Mouse (Mus musculus): Measurements from ENCODE around the gene Hyou1. TPM values are rescaled to one million over a fixed set of nuclear protein-coding genes. Genes with fewer than 3 reads are reported as not detected.
"Not testable (repeated sequence)": the region's sequence is repeated elsewhere in the genome, so short reads cannot be mapped to it uniquely, and the experiment has no call there.

Gene Hyou1
- total and polyA plus RNA-seq, 2 experiments: 87.8 to 111 TPM

DNA sequence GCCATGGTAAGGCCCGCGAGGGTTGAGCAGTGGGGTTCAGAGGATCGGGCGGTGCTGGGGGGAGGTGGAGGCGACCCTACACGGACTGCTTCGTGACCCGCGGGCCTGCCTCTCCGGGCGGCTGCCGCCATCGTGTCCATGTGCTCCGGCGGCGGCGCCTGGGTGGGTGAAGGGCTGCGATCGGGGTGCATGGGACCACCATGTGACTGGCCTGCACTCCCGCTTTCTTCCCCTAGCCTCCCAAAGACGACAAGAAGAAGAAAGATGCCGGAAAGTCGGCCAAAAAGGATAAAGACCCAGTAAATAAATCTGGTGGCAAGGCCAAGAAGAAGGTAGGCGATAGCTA is 28.4 kb downstream of the Hyou1 start:
- H3K27me3 ChIP-seq (ENCODE audit: control insufficient read depth, insufficient read depth, low read length): no peaks in the 10 kb centered on the region
- H3K4me3 ChIP-seq (ENCODE audit: insufficient read depth, low read depth, low read length): peak overlapping the region; percentile 93
- DNase-seq (ENCODE audit: extremely low read depth, low read depth, low spot score): no peak
- H3K9ac ChIP-seq (ENCODE audit: low read depth, low read length): peak overlapping the region; percentile 90
- TF ChIP-seq CTCF (IDR thresholded peaks at IDR 0.05; ENCODE audit: low read depth, low read length) (no peak), POLR2A (IDR thresholded peaks at IDR 0.05; ENCODE audit: extremely low read depth, insufficient read depth, low read length) (no peak)
- peaks cover 45% of the 10 kb centered on the region for H3K36me3 ChIP-seq (ENCODE audit: control insufficient read depth, insufficient read depth, low read length)
- peaks cover 12% of the 10 kb centered on the region for H3K4me1 ChIP-seq (ENCODE audit: control insufficient read depth, insufficient read depth, low read length)
- peak overlapping the region; percentile 59 for H3K27ac ChIP-seq (replicated peaks; ENCODE audit: insufficient read depth, low read depth, low read length)
- under 1% methylated on average over 24 of the region's 24 CpGs for WGBS
- H3K79me2 ChIP-seq (ENCODE audit: control insufficient read depth, insufficient read depth, low read length): peaks cover 3% of the 10 kb centered on the region; the same call in 1 of the 2 replicates

DNA sequence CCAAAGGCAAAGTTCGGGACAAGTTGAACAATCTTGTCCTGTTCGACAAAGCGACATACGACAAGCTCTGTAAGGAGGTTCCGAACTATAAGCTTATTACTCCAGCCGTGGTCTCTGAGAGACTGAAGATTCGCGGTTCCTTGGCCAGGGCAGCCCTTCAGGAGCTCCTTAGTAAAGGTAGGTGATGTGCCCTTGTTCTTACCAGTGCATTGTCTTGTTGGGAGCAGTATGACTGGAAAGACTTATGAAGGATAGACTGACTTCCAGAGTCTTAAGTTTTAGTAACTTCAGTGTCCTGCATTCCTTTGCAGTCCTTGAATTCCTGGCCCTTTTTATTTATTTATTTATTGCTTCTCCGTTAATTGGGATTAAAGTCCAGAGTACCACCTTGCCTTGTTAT is 29.4 kb downstream of the Hyou1 start:
- H3K4me1 ChIP-seq (ENCODE audit: control insufficient read depth, insufficient read depth, low read length): peaks cover 12% of the 10 kb centered on the region
- H3K36me3 ChIP-seq (ENCODE audit: control insufficient read depth, insufficient read depth, low read length): peaks cover 40% of the 10 kb centered on the region
- not testable (repeated sequence) for H3K79me2 ChIP-seq (ENCODE audit: control insufficient read depth, insufficient read depth, low read length); H3K27me3 ChIP-seq (ENCODE audit: control insufficient read depth, insufficient read depth, low read length); H3K27ac ChIP-seq (replicated peaks; ENCODE audit: insufficient read depth, low read depth, low read length); DNase-seq (ENCODE audit: extremely low read depth, low read depth, low spot score)
- H3K9ac ChIP-seq (ENCODE audit: low read depth, low read length): peak overlapping the region; percentile 57; the same call in 1 of the 2 replicates
- 56% methylated on average over 9 of the region's 9 CpGs for WGBS
- peak overlapping the region; percentile 93; the same call in 1 of the 2 replicates for H3K4me3 ChIP-seq (ENCODE audit: insufficient read depth, low read depth, low read length)

DNA sequence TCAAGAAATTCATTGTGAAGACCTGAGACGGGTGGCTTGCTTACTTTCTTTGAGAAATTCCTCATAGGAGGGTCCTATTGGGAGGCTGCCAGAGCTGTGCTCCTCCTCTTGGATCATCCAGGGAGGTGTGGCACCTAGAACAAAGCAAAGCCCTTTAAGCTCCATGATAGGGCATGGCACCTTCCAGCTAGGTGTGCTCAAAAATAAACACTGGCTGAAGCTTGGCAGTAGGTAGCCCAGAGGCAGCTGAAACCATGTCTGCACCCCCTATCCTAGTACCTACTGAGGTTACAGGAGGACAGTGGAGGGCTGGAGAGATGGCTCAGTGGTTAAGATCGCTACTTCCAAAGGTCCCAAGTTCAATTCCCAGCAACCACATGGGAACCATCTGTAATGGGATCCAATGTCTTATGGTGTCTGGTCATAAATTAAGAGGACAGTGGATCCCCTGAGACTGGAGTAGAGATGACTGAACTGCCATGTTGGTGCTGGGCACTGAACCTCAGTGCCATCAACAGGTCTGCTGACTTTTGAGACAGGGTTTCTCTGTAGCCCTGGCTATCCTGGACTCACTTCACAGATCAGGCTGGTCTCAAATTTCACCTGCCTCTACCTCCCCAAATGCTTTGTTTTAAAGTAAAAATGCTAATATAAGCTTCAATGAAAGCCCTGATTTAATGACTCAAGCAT is 31.5 kb downstream of the Hyou1 start:
- H3K27ac ChIP-seq (replicated peaks; ENCODE audit: insufficient read depth, low read depth, low read length): no peak overlapping the region
- H3K4me3 ChIP-seq (ENCODE audit: insufficient read depth, low read depth, low read length): no peak overlapping the region
- no peak for DNase-seq (ENCODE audit: extremely low read depth, low read depth, low spot score)
- H3K36me3 ChIP-seq (ENCODE audit: control insufficient read depth, insufficient read depth, low read length): peaks cover 34% of the 10 kb centered on the region
- H3K79me2 ChIP-seq (ENCODE audit: control insufficient read depth, insufficient read depth, low read length): peaks cover 3% of the 10 kb centered on the region; the same call in 1 of the 2 replicates
- H3K27me3 ChIP-seq (ENCODE audit: control insufficient read depth, insufficient read depth, low read length): no peaks in the 10 kb centered on the region
- TF ChIP-seq POLR2A (IDR thresholded peaks at IDR 0.05; ENCODE audit: extremely low read depth, insufficient read depth, low read length): no peak
- TF ChIP-seq CTCF (IDR thresholded peaks at IDR 0.05; ENCODE audit: low read depth, low read length): no peak
- peaks cover 6% of the 10 kb centered on the region for H3K4me1 ChIP-seq (ENCODE audit: control insufficient read depth, insufficient read depth, low read length)
- 87% methylated on average over 2 of the region's 2 CpGs for WGBS
- H3K9ac ChIP-seq (ENCODE audit: low read depth, low read length): no peak overlapping the region

DNA sequence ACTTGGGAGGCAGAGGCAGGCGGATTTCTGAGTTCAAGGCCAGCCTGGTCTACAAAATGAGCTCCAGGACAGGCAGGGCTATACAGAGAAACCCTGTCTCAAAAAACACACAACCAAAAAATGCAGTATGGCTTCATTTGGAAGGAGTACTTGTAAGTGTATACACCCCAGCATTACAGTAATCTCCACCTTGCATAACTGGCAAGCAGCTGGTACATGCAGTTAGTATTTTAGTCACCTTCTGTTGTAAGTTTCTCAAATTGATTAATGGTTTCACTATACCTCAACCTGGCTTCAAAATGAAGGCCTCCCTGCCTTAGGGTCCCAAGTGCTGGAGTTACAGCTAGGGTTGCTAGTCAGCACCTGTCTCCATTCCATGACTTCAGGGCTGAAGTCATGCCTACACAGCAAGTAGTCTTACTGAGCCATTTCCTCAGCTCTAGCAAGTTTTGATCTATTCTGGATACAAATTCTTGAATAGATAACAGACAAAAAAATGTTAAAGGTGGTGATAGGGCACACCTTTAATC is 32.4 kb downstream of the Hyou1 start:
- DNase-seq (ENCODE audit: extremely low read depth, low read depth, low spot score): no peak

DNA sequence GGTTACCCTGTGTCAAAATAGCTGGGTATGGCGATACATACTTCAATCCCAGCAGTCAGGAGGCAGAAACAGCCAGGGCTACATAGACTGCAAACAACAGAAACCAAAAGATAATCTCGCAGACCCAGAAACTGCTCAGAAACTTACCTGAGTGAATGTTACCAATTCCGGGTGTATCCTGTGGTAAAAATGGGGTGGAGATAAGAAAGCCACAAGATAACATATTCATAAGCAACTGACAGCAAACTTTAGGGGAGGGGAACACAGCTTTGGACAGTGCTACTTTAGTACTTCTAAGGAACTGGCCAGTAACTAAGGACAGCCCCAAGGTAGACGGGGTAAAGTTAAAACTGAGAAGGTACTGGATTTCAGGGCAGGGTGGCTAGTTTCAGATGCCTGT is 33.0 kb downstream of the Hyou1 start:
- no peak for TF ChIP-seq CTCF (IDR thresholded peaks at IDR 0.05; ENCODE audit: low read depth, low read length)
- TF ChIP-seq POLR2A (IDR thresholded peaks at IDR 0.05; ENCODE audit: extremely low read depth, insufficient read depth, low read length): no peak
- H3K27me3 ChIP-seq (ENCODE audit: control insufficient read depth, insufficient read depth, low read length): no peaks in the 10 kb centered on the region
- H3K4me1 ChIP-seq (ENCODE audit: control insufficient read depth, insufficient read depth, low read length): peaks cover 7% of the 10 kb centered on the region
- H3K27ac ChIP-seq (replicated peaks; ENCODE audit: insufficient read depth, low read depth, low read length): no peak overlapping the region
- WGBS: 71% methylated on average over 4 of the region's 4 CpGs
- H3K36me3 ChIP-seq (ENCODE audit: control insufficient read depth, insufficient read depth, low read length): peaks cover 34% of the 10 kb centered on the region
- DNase-seq (ENCODE audit: extremely low read depth, low read depth, low spot score): no peak
- no peak overlapping the region for H3K4me3 ChIP-seq (ENCODE audit: insufficient read depth, low read depth, low read length)
- H3K79me2 ChIP-seq (ENCODE audit: control insufficient read depth, insufficient read depth, low read length): peaks cover 6% of the 10 kb centered on the region; the same call in 1 of the 2 replicates
- no peak overlapping the region for H3K9ac ChIP-seq (ENCODE audit: low read depth, low read length)

More for the DNA sequence above, 32.4 kb downstream of the Hyou1 start:
- peaks cover 6% of the 10 kb centered on the region; the same call in 1 of the 2 replicates for H3K79me2 ChIP-seq (ENCODE audit: control insufficient read depth, insufficient read depth, low read length)
- TF ChIP-seq CTCF (IDR thresholded peaks at IDR 0.05; ENCODE audit: low read depth, low read length): no peak
- TF ChIP-seq POLR2A (IDR thresholded peaks at IDR 0.05; ENCODE audit: extremely low read depth, insufficient read depth, low read length): no peak
- no peaks in the 10 kb centered on the region for H3K27me3 ChIP-seq (ENCODE audit: control insufficient read depth, insufficient read depth, low read length)
- H3K9ac ChIP-seq (ENCODE audit: low read depth, low read length): no peak overlapping the region
- no peak overlapping the region for H3K4me3 ChIP-seq (ENCODE audit: insufficient read depth, low read depth, low read length)
- WGBS: 90% methylated on average over 1 of the region's 1 CpGs
- no peak overlapping the region for H3K27ac ChIP-seq (replicated peaks; ENCODE audit: insufficient read depth, low read depth, low read length)
- peaks cover 34% of the 10 kb centered on the region for H3K36me3 ChIP-seq (ENCODE audit: control insufficient read depth, insufficient read depth, low read length)
- H3K4me1 ChIP-seq (ENCODE audit: control insufficient read depth, insufficient read depth, low read length): peaks cover 3% of the 10 kb centered on the region

DNA sequence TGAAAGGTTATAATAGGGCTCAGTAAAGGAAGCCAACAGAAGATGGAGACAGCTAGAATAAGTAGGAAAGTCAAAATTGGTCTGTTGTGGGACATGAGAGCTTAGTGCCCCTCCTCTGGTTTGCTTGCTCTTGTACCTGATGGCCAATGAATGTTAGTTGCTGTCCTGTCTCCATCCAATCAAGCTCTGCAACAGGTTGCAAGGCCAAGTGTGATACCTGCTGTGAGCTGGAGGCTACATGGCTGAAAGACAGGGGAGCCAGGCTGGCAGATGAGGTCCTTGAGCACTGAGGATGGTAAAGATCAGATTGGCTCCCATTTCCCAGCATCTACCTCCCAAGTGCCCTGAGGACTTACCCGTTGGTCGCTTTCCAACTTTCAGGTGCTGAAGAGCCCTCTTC is 33.5 kb downstream of the Hyou1 start:
- H3K36me3 ChIP-seq (ENCODE audit: control insufficient read depth, insufficient read depth, low read length): peaks cover 34% of the 10 kb centered on the region

More for the DNA sequence above, 33.5 kb downstream of the Hyou1 start:
- WGBS: 79% methylated on average over 2 of the region's 2 CpGs
- Histone ChIP-seq H3K27ac (replicated peaks; ENCODE audit: insufficient read depth, low read depth, low read length) (no peak overlapping the region), H3K79me2 (ENCODE audit: control insufficient read depth, insufficient read depth, low read length) (peaks cover 6% of the 10 kb centered on the region; the same call in 1 of the 2 replicates), H3K4me3 (ENCODE audit: insufficient read depth, low read depth, low read length) (no peak overlapping the region), H3K27me3 (ENCODE audit: control insufficient read depth, insufficient read depth, low read length) (no peaks in the 10 kb centered on the region), H3K9ac (ENCODE audit: low read depth, low read length) (no peak overlapping the region), H3K4me1 (ENCODE audit: control insufficient read depth, insufficient read depth, low read length) (peaks cover 8% of the 10 kb centered on the region)
- DNase-seq (ENCODE audit: extremely low read depth, low read depth, low spot score): no peak
- TF ChIP-seq POLR2A (IDR thresholded peaks at IDR 0.05; ENCODE audit: extremely low read depth, insufficient read depth, low read length) (no peak), CTCF (IDR thresholded peaks at IDR 0.05; ENCODE audit: low read depth, low read length) (no peak)

All from liver, adult 2 months (tissue).